Mouse (Mus musculus) lung, embryonic 14.5 days (tissue): Measurements from ENCODE around the gene Serpinb2. TPM values are rescaled to one million over a fixed set of nuclear protein-coding genes. Genes with fewer than 3 reads are reported as not detected.

ENCODE experiments used
- ATAC-seq: fragments of 200-750 bp; cut with Nextera tagmentation; 2 replicates; pipeline ENCODE4 v1.8.0; 2017; ENCODE audit warnings: mild to moderate bottlenecking, moderate TSS enrichment, moderate library complexity; ENCODE audit not compliant: insufficient read depth
- DNase-seq: peaks from one replicate; pipeline ENCODE4 v3.0.0-alpha.2; 2015
- H3K27ac ChIP-seq: fragments of 300-500 bp; sonication (generic); 2 replicates; pipeline ENCODE4 v1.5.1; 2014; ENCODE audit warnings: low read depth, mild to moderate bottlenecking, moderate library complexity
- H3K27me3 ChIP-seq: fragments of 300-500 bp; sonication (generic); 2 replicates; pipeline ENCODE4 v1.6.1; 2014; ENCODE audit warnings: low read length, control low read depth; ENCODE audit not compliant: insufficient read depth
- H3K36me3 ChIP-seq: fragments of 300-500 bp; sonication (generic); 2 replicates; pipeline ENCODE4 v1.6.1; 2014; ENCODE audit warnings: control low read depth; ENCODE audit not compliant: insufficient read depth
- H3K4me1 ChIP-seq: fragments of 300-500 bp; sonication (generic); 2 replicates; pipeline ENCODE4 v1.6.1; 2014; ENCODE audit warnings: antibody characterized with exemption, control low read depth; ENCODE audit not compliant: insufficient read depth
- H3K4me2 ChIP-seq: fragments of 300-500 bp; sonication (generic); 2 replicates; pipeline ENCODE4 v1.6.1; 2014; ENCODE audit warnings: mild to moderate bottlenecking
- H3K4me3 ChIP-seq: fragments of 300-500 bp; sonication (generic); 2 replicates; pipeline ENCODE4 v1.5.1; 2014; ENCODE audit warnings: low read depth, low read length
- H3K9ac ChIP-seq: fragments of 300-500 bp; sonication (generic); 2 replicates; pipeline ENCODE4 v1.6.1; 2014
- H3K9me3 ChIP-seq: fragments of 300-500 bp; sonication (generic); 2 replicates; pipeline ENCODE4 v1.6.1; 2016; ENCODE audit warnings: low read depth, low read length, control low read depth
- CTCF ChIP-seq: IDR thresholded peaks from 2 replicates; pipeline ENCODE4 v1.5.1; 2016; ENCODE audit warnings: antibody characterized with exemption, low read depth
- WGBS: fragments of 180-500 bp; shearing (Covaris S2); extraction: QIAGEN DNeasy Blood & Tissue Kit; methylation state at CpG from one replicate; pipeline ENCODE4 v1.1.7; 2014; 5-methylcytosine and 5-hydroxymethylcytosine counted together
- polyA plus RNA-seq: library from polyadenylated mRNA; unstranded; fragments of >200 nt; fragmentation: Nextera tagmentation; extraction: Ambion mirVana; gene quantifications from 2 replicates; pipeline ENCODE4 v1.2.1, GENCODE M21; 2014

The Serpinb2 gene
- polyA plus RNA-seq, 1 experiment from 2014 or later, result 0.33 TPM

- Histone ChIP-seq H3K27ac (no peak overlapping the region), H3K4me3 (no peak overlapping the region), H3K27me3 (no peaks in the 10 kb centered on the region), H3K36me3 (no peaks in the 10 kb centered on the region), H3K9me3 (no peaks in the 10 kb centered on the region), H3K9ac (no peak overlapping the region), H3K4me1 (no peaks in the 10 kb centered on the region), H3K4me2 (no peak overlapping the region)
- WGBS, result 47% methylated on average over 1 of the region's 1 CpGs
- peak; percentile 78; the same call in 1 of the 2 replicates for ATAC-seq
- DNase-seq, result no peak
- TF ChIP-seq CTCF, result no peak
Measured at GRCm38 (mm10) chr1:107577514-107577913, 66.3 kb downstream of the Serpinb2 start.

DNA sequence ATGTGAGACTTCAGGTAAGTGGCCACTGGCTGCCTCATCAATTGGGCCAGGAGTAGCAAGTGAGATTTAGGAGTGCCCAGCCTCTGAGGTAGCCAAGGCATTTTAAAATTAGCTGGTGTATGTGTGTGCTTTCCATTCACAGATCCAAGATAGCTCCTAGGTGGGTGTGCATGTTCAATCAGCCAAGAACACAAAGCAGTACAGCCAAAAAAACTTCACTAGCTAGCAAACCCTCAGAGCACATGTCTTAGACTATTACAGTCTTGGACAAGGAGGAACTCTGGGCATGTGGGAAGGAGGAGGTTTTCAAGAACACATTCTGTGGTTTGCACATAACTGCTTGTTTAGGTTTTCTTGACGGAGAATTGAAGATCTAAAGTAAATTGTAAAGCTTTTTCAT, 70.0 kb downstream of the Serpinb2 start:
- ATAC-seq, result no peak
- DNase-seq, result peak; percentile 4
- Histone ChIP-seq H3K27me3 (no peaks in the 10 kb centered on the region), H3K9me3 (no peaks in the 10 kb centered on the region), H3K36me3 (no peaks in the 10 kb centered on the region), H3K4me3 (no peak overlapping the region), H3K9ac (no peak overlapping the region), H3K27ac (no peak overlapping the region), H3K4me1 (no peaks in the 10 kb centered on the region), H3K4me2 (no peak overlapping the region)
- no peak for TF ChIP-seq CTCF
- WGBS, result 35% methylated on average over 1 of the region's 1 CpGs

- Histone ChIP-seq H3K27me3 (no peaks in the 10 kb centered on the region), H3K9me3 (no peaks in the 10 kb centered on the region), H3K4me3 (no peak overlapping the region), H3K36me3 (no peaks in the 10 kb centered on the region), H3K9ac (no peak overlapping the region), H3K27ac (no peak overlapping the region), H3K4me2 (no peak overlapping the region), H3K4me1 (no peaks in the 10 kb centered on the region)
- ATAC-seq (no peak), DNase-seq (no peak)
- no peak for TF ChIP-seq CTCF
Measured at GRCm38 (mm10) chr1:107582900-107583299, 71.7 kb downstream of the Serpinb2 start.

DNA sequence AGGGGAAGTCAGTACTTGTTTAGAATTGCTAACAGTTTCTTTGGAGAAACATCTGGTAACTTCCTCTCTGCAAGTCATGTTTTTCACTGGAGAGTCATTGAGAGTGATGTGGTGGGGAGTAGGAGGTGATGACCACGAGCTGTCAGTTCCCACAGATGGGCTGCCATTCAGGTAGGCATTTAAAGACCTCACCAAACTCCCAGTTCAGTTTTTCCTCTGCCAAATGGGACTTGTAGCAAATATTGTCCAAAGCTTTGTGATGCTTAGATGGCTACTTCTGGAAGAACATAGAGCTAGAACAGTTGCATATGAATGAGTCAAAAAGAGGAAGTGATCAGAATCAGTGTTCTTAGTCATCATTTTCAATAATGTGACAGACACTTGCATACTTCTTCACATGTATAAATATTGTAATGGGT, 72.7 kb downstream of the Serpinb2 start:
- H3K4me2 ChIP-seq, result no peak overlapping the region
- no peak overlapping the region for H3K9ac ChIP-seq
- DNase-seq, result no peak
- no peaks in the 10 kb centered on the region for H3K36me3 ChIP-seq
- no peaks in the 10 kb centered on the region for H3K27me3 ChIP-seq
- TF ChIP-seq CTCF, result no peak
- H3K4me3 ChIP-seq, result no peak overlapping the region
- 43% methylated on average over 1 of the region's 1 CpGs for whole genome bisulfite sequencing
- no peak overlapping the region for H3K27ac ChIP-seq
- no peak for ATAC-seq
- no peaks in the 10 kb centered on the region for H3K4me1 ChIP-seq
- no peaks in the 10 kb centered on the region for H3K9me3 ChIP-seq

GRCm38 (mm10) chr1:107584932-107585331, 73.7 kb downstream of the Serpinb2 start:
- TF ChIP-seq CTCF, result no peak
- Histone ChIP-seq H3K4me1 (peaks cover 4% of the 10 kb centered on the region; the same call in 1 of the 2 replicates), H3K9me3 (no peaks in the 10 kb centered on the region), H3K9ac (no peak overlapping the region), H3K4me2 (no peak overlapping the region), H3K27ac (no peak overlapping the region), H3K4me3 (no peak overlapping the region), H3K36me3 (no peaks in the 10 kb centered on the region), H3K27me3 (no peaks in the 10 kb centered on the region)
- 84% methylated on average over 3 of the region's 3 CpGs for WGBS
- no peak for DNase-seq
- no peak for ATAC-seq

Other genes starting within 250 kb of the Serpinb2 start
- not detected in 2 replicates for gene Serpinb3b, start 233.1 kb upstream of the Serpinb2 start, polyA plus RNA-seq
- gene Serpinb3c, start 233.1 kb upstream of the Serpinb2 start, polyA plus RNA-seq, result not detected in 2 replicates
- gene Serpinb11, start 150.2 kb upstream of the Serpinb2 start, polyA plus RNA-seq, result not detected in 2 replicates
- gene Serpinb7, start 111.8 kb upstream of the Serpinb2 start, polyA plus RNA-seq, result not detected in 2 replicates
- gene Serpinb8, start 78.6 kb downstream of the Serpinb2 start, polyA plus RNA-seq, result 2.9 and 5.1 TPM in 2 replicates